Mouse (Mus musculus): ENCODE measurements around the gene Ctrl. TPM values are rescaled to one million over a fixed set of nuclear protein-coding genes. Genes with fewer than 3 reads are reported as not detected.
"Not testable (repeated sequence)": the region's sequence is repeated elsewhere in the genome, so short reads cannot be mapped to it uniquely, and the experiment has no call there.

The Ctrl gene
- 1 to 10 TPM; 2.1 to 2.2 TPM for total RNA-seq (2021)

DNA sequence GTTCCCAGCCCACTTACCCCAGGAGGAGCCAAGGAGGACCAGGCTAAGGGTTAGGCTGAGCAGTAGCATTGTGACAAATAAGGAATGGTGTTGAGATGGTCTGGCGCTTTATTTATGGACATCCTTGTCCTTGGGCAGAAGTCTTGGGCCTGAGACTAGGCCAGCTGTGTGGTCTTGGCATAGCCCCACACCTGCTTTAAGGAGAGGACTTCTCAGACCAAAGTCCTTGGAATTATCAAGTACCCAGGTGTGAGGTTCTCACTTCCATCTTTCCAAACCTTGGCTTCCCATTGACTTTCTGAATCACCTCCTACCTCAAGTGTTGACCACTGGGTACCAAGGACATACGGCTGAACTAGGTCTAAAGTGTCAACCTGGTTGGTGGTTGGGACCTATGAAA is at the start of gene Ctrl:
Ctrl (minus strand) TSS at position 101 of the 400 bp plus-strand sequence.
- no peak for DNase-seq
- intact Hi-C loops (cut with DNase I) = no loop called here

DNA sequence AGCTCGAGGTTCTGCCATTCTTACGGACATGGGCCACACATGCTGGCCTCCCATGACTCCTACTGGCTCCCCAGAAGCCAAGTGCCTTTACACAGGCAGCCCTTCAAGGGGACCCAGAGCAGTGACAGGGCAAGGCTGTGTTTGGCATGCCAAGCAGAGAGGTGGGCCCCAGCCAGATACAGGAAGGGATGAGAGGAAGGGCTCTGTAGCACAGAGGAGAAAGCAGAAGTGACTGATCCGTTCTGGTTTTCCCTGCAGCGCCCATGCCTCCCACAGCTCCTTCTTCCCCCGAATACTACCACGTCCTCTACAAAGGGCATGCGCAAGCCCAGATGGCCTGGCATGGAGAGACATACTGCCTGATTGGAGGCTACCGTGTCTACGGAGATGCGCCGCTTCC is 49.7 kb upstream of the Ctrl start:
- intact Hi-C loops (cut with DNase I); DNase-seq: not testable (repeated sequence)

DNA sequence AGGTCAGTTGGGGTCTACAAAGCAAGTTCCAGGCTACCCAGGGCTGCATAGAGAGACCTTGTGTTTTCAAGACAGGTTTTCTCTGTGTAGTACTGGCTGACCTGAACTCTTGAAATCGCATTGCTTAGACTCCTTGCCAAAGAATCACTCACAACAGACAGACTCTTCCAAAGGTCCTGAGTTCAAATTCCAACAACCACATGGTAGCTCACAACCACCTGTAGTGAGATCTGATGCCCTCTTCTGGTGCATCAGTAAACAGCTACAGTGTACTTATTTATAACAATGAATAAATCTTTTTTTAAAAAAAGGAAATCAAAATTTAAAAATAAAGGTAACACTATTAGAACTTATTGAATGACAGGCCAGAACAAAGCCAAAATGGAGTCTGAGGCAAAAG is 47.5 kb upstream of the Ctrl start:
- intact Hi-C loops (cut with DNase I) = no loop called here

DNA sequence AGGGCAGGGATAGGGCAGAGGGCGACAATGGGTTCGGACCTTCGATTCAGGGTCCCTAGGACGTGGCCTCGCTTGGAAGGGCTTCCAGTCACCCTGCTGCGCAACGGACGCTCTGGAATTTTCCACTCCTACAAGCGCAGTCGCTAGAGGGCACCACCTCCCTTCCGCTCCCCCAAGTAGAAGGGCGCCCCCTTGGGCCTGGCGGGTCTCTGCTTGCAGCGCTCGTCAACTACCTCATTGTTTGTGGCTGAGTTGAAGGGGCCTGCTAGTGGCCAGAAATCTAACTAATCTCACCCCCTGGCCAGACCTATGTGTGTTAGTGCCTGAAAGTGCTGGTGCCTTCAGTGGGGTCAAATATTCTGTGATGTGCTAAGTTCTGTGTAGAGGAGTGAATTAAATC is 45.7 kb upstream of the Ctrl start, which contains the start of gene Dpep3:
Dpep3 (minus strand) TSS at position 105 of the 400 bp plus-strand sequence.
- intact Hi-C loops (cut with DNase I) = no loop called here

More for the DNA sequence above, 47.5 kb upstream of the Ctrl start:
- DNase-seq = no peak

DNA sequence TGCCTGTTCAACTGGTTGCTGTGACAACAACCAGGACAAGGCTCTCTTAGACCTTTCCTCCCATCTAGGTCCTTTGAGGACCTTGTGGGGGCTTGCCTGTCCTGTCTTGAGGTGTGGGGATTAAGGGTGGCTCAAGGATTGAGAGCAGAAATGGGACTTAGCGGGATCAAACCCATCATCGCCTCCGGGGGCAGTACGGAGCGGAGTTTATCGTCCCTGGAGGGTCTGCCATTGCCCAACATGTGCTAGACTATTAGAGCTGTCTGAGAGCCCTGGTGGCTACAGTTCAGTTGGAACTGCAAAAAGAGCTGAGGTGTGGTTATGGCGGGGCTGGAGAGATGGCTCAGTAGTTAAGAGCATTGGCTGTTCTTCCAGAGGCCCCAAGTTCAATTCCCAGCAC is 41.7 kb upstream of the Ctrl start:
- intact Hi-C loops (cut with DNase I) = no loop called here
- DNase-seq = no peak

More for the DNA sequence above, 45.7 kb upstream of the Ctrl start, which contains the start of gene Dpep3:
- no peak for DNase-seq

DNA sequence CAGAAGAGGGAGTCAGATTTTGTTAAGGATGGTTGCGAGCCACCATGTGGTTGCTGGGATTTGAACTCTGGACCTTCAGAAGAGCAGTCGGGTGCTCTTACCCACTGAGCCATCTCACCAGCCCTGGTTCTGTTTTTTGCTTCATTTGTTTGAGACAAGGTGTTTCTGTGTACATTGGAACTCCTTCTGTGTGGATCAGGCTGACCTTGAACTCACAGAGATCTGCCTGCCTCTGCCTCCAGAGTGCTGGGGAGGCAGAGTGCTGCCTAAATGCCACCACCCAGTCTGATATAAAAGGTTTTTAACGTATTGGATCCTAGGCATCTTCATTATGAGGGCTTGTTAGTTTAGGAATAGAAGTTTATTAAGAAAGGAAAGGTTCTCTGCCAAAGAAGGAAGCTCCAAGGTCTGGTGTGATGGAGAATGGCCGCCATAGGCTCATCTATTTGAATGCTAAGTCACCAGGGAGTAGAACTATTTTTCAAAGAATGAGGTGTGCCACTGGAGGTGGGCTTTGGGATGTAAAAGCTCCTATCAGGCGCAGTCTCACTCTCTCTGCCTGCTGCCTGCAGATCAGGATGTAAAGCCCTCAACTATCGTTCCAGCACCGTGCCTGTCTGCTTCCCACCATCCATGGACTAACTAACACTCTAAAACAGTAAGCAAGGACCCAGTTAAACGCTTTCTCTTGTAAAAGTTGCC is 37.5 kb upstream of the Ctrl start:
- intact Hi-C loops (cut with DNase I) = no loop called here

DNA sequence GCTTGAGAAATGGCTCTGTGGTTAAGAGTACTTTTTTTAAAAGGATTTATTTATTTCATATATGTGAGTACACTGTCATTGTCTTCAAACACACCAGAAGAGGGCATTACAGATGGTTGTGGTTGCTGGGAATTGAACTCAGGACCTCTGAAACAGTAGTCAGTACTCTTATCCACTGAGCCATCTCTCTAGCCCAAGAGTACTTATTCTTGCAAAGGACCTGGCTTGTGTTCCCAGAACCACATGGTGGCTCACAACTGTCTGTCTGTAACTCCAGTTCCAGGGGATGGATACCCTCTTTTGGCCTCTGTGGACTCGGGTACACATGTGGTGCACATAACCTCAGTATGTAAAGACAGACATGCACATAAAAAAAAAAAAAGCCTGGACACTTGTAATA is 35.7 kb upstream of the Ctrl start:
- no peak for DNase-seq
- intact Hi-C loops (cut with DNase I) = no loop called here

More for the DNA sequence above, 37.5 kb upstream of the Ctrl start:
- no peak for DNase-seq

DNA sequence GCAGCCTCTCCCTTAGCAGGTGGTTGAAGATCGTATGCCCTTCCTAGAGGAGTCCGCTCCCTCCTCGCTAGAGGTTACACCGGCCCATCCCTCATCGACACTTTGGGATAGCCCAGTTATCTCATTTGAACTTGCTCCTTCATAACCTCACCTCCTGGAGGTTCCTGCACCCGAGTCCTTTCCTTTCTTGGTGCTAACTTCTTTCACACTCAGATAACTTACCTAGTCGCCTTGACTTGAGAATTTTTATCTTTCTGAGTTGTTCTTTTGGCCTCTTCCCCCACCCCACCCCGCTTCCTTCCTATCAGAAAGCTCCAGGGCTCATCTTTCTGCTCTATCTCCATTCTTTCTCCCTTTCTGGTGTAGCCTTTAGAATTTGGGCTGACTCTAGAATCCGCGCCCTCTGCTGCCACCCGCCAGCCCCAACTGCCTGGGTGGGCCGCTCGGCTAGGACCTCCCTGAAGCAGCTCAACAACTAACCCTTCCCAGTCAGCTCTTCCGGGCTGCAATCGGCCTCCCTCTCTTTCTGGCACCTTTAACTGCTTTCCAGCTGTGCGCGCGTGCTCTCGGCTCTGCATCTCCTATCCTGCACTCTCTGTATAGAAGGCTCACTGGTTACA is 33.1 kb upstream of the Ctrl start:
- peak; percentile 49 for DNase-seq
- intact Hi-C loops (cut with DNase I) = no loop called here

DNA sequence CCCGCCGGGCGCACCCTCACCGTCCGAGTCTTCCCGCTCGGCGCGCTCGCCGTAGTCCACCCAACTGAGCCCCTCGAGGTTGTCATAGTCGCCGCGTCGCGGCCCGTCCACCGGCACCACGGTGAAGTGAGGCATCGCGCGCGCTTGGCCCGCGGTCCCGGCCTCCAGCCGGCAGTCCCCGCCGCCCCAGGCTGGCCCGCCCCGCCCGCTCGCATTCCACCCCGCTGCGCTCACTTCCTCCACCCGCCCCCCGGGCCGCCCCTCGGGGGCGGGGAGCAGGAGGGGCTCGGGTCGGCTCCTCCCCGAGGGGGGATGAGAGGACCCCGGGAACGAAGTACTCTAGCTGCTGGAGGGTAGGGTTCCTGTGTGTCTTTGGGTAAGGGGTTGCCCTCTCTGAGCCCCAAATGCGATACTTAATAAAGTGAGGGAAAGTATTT is 32.3 kb upstream of the Ctrl start, which contains the start of gene Slc12a4:
Slc12a4 (minus strand) TSS at position 193 of the 437 bp plus-strand sequence.
- peak; percentile 72 for DNase-seq
- intact Hi-C loops (cut with DNase I) = no loop called here

DNA sequence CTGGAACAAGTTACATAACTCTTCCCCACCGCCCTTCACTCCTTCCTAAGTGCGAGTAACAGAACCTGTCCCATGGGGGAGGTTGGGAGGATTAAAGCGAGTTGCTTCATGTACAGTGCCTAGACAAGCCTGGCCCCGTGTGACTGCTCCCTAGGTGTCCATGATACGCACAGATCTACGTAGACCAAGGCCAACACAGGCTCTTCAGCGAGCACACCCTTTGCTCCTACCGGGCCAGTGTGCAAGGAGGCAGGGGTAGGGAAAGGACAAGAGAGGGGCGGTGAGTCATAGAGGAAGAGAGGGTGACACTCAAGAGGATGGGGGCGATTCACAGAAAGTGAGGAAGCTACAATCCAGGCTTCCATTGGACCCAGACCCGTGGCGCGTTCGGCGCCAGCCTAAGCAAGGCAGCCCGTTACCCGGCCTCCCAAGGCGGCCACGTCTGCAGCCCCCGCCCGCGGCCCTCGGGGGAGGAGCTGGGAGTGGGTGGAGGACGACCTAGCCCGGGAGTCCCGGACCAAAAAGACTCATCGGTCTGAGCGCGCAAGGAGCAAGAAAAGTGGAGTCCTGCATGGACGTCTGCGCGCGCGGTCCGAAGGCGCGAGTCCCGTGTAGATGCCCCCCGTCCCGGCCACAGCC is 31.7 kb upstream of the Ctrl start:
- DNase-seq = peak; percentile 42
- intact Hi-C loops (cut with DNase I) = no loop called here

DNA sequence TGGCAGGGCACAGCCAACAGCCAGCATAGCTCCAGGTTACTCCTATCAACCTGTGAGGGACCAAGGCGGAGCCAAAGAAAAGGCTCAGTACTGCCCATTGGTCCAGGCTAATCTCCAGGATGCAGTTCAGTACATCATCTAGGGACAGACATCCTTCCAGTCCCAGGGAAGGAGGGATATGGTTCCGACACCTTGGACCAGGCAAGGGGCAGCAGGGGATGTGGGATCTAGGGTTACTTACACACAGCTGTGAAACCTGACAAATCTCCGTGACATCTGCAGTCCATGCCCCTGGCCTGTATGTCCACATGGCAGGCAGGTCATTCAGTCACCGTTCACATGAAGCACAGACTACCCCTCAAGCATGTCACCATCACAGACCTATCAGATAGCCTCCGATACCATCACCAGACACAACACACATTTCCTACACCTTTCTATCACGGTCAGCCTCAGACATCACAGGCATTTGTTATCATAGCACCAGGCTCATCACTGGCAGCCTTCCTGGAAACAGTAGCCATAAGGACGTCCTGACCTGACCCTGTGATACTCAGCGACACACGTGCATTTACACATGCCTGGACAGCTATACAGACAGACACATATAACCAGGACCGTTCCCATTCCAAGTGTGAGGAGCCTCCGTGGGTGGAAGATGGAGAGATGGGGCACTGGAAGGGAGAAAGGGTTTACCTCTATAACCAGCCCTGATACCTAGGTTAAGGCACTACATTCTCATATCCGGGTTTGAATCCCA is 31.0 kb upstream of the Ctrl start:
- intact Hi-C loops (cut with DNase I) = no loop called here
- DNase-seq = no peak

DNA sequence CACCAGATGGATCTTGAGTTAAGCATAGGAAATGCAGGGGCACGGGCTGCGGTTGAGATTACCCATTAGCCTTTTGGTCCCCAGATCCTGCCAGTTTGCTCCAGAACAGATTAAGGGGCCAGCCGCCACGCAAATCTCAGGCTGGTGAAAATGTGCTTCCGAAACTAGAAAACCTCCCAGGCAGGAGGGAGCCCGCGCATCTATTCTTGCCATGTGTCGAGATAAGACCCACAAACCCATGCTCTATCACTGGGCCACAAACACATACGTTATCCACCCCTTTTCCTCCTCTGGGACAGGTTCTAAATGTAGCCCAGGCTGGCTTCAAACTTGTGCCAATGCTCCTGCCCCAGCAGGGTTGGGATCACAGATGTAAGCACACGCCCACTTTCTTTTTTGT is 27.9 kb upstream of the Ctrl start:
- intact Hi-C loops (cut with DNase I) = no loop called here
- no peak for DNase-seq

DNA sequence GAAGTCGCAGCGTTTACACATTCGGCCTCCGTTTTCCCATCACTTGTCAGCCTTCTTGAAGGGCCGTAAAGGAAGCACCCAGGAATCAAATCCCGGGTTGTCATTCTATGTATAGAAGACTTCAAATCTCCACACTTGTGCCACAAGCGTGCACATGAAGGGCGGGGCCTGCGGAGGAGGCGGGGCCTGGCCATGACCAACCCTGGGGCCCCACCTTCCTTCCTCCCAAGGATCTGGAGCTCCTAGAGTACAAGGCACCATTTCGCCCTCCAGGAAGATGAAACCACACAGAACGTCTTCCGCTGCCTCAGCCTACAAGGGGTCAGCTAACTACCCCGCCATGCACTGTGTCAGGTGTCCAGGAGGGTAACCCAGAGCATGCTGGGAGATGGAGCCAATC is 27.4 kb upstream of the Ctrl start:
- DNase-seq = no peak
- intact Hi-C loops (cut with DNase I) = no loop called here

DNA sequence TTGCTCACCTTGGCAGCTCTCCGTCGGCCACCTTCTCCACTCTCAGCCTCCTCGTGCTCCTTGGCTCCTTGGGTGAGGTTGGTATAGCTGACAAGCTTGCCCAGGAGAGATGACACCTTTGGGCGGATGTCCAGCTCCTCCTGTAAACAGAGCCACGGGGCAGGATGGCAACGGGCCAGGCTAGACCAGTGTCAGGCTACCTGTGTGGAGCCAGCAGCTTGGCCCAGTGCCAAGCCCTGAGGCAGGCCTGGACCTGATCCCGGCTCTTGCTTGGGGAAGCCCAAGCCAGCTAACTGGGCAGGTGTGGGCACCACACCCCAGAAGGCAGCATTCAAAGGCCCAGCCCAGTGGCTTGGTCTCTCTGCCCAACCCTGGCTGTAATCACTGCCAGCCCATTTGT is 25.7 kb upstream of the Ctrl start:
- intact Hi-C loops (cut with DNase I) = no loop called here
- peak; percentile 76 for DNase-seq

DNA sequence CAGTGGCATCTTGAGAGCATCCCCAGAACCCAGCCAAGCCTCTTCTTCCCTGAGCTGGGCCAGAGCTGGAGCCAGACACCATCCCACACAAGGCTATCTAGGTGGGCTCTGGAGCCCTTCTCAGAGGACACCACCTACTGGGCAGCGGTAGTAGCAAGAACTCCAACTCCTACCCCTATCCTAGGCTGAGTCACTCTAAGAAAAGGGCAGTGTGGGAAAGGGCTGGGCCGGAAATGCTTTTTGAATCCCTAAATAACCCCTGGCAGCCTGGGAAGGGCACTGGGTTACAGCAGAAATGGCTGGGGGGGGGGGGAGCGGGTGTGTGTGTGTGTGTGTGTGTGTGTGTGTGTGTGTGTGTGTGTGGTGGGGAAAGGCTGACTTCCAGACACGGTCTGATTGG is 24.2 kb upstream of the Ctrl start:
- DNase-seq = no peak
- intact Hi-C loops (cut with DNase I) = no loop called here

DNA sequence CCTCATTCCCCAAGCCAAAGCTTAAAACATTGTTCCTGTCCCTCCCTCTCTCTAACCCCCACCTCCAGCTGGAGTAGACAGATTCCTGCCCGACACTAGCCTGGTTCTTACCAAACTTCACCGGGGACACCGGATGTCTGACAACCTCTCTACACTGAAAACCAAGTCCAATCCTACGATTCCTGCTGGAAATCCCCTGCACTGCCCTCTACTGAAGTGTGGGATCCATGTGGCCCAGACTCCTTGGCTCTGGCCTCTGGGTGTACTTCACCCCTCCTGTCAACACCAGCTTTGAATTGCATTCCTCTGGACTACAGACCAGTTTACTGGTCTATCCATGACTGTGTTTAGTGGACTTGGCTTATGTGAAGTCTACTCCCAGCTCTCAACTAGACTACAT is 22.9 kb upstream of the Ctrl start:
- intact Hi-C loops (cut with DNase I) = no loop called here
- no peak for DNase-seq

DNA sequence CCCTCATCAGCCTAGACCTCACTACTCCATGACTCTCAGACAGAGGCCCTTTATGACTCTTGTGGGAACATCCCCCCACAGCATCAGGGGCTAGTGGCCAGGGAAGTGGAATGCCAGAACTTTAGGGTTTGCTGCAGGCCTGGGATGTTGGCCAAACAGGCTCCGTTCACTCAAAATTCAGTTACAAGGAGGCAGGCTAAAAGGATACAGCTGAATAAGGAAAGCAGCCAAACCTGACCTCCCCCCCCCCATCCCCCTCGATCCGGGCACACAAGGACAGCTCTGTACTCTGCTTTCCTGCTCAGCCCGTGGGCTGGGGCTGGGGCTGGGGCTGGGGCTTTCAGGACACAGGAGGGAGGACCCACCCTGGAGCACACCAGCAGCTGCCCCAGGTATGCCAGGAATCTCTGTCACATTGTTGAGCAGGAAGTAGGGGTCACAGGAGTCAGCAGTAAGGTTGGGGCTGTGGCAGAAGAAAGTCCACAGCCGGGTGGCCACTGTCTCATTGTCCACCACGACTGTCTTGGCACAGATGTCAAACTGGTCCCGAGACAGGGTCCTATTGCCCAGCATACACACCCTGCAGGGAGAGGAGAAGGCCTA is 17.5 kb upstream of the Ctrl start:
- DNase-seq = peak; percentile 74
- intact Hi-C loops (cut with DNase I) = no loop called here

DNA sequence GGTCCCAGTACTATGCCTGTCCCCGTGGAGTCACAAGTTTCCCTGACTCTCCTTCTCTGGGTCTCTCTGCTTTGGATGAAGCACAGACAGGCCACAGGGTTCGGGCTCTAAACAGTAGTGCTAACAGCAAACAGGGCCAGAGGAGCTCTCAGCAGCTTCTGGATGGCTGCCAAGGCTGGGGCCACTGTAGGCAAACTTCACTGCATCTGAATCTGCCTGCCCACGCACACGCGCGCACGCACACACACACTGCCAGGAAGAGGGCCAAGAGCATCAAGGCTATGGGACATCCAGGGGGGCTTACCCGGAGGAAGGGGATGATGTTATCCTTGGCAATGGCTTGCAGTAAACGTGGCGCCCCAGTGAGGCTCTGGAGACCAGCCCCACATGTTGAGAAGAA is 15.7 kb upstream of the Ctrl start:
- DNase-seq = peak; percentile 76
- intact Hi-C loops (cut with DNase I) = no loop called here

DNA sequence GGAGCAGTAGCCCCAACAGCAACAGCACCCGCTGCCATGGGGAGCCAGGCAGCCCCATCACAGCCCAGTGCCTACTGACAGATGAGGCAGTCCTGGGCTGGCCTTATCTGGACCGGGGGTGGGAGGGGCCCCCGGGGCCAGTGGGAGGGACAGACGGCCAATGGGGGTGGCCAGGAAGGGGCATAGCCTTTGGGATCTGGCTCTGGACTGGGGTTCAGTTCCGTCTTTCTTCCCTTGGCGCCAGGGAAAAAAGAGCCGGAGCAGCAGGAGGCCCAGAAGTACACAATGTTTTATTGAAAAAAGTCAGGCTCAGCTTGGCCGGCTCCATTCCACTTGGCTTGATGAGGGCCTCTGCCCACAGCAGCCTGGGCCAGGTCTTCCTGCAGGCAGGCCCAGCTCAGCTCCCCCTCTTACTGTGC is 9.7 kb upstream of the Ctrl start, which contains the start of gene Lcat:
Lcat (minus strand) TSS at position 62 of the 419 bp plus-strand sequence.
- intact Hi-C loops (cut with DNase I) = no loop called here
- DNase-seq = peak; percentile 61

DNA sequence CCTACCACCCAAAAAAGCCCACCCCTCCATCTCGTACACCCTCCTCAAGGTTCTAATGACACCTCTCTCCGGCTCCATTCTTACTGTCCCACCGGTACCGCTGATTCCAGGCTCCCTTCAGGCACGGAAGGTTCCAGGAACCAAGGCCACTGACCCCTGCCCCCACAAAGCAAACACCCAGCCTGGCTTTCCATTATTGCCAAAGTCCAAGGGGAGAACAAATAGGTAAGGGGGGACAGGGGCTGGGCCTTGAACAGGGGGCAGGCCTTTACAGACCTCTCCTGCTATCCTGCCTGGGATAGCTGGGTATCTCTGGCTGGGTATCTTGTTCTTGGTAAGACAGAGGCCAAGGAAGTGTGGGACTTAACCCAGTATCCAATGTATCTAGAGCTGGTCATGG is 8.9 kb upstream of the Ctrl start:
- DNase-seq = no peak

DNA sequence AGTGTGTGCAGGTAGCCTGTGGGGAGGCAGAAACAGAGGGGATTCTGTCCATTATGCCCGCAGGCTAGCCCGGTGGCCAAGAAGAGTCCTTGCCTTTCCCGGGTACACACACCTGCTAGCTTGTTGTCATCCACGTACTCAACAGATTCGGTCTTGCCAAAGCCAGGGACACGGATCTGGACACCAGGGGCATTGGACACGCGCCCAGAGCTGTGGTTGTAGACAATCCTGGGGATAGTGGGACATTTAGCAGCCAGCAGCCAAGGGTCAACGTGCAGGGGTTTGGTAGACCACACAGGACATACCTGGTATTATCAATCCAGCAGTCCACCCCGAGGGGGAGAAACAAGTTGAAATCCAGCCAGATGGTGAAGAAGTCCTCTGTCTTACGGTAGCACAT is 8.4 kb upstream of the Ctrl start:
- intact Hi-C loops (cut with DNase I) = no loop called here

More for the DNA sequence above, 8.9 kb upstream of the Ctrl start:
- intact Hi-C loops (cut with DNase I) = no loop called here

More for the DNA sequence above, 8.4 kb upstream of the Ctrl start:
- no peak for DNase-seq
